Mouse (Mus musculus): ENCODE data around the gene Cd2.

DNA sequence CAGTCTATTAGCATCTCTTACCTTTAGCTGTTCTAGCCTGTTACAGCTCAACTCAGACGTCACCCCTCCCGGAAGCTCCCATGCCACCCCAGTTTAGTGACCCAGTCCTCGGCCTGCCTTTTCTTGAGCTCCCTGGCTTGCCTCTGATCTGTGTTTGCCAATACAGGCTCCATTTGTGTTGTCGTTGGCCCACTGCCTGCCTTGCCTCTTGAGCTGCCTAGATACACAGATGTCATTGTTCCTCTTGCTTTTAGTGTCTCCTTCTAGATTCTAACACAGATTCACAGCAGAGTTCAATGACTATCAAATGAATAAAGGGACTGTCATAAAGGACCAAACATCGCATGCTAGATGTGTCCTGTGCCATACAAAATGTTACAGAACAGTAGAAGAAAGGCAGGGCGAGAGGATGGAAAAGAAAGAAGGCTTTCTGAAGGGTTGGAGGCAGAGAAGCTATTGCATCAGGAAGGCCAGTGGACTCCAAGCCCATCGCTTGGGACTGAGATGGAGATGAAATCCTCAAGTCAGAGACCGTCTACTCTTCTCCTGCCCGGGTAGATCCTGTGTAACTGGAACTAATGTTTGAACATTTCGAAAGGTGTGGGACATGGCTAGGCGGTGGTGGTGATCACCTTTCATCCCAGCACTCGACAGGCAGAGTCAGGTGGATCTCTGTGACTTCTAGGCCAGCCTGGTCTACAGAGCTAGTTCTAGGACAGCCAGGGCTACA, 13.5 kb downstream of the Cd2 start:
- no peak for TF ChIP-seq CTCF (IDR thresholded peaks at IDR 0.05)
- TF ChIP-seq POLR2A (IDR thresholded peaks at IDR 0.05; ENCODE audit: insufficient read depth, low read depth, low read length), result no peak
- TF ChIP-seq EP300 (IDR thresholded peaks at IDR 0.05; ENCODE audit: insufficient read depth, low read depth, low read length), result no peak

Measured in heart, adult 2 months (tissue).